Mouse (Mus musculus) skeletal muscle tissue, adult 2 months (tissue): ENCODE measurements at regions not wholly inside any gene's neighbourhood (a gene's known extent, or its start where the extent isn't known, plus 50 kb on each side); places are given as distances from the start of the nearest gene placed in this dataset.

ENCODE experiments used
- DNase-seq: peaks from one replicate; pipeline ENCODE4 v3.0.0-alpha.2; 2012; ENCODE audit warnings: low read depth, low spot score

- DNase-seq = no peak
Measured at GRCm38 (mm10) chr9:101402544-101403194, 151.1 kb upstream of the Ppp2r3a start.

GRCm38 (mm10) chr9:101401416-101401815 lies 149.8 kb upstream of the Ppp2r3a start:
- DNase-seq = no peak

- no peak for DNase-seq
Measured at GRCm38 (mm10) chr9:101398858-101399257, 147.3 kb upstream of the Ppp2r3a start.

- DNase-seq = no peak
Measured at GRCm38 (mm10) chr9:101369380-101369779, 117.8 kb upstream of the Ppp2r3a start.

GRCm38 (mm10) chr9:101356607-101357006 lies 105.0 kb upstream of the Ppp2r3a start:
- DNase-seq = no peak

- DNase-seq = no peak
Measured at GRCm38 (mm10) chr9:101348771-101349170, 97.2 kb upstream of the Ppp2r3a start.

GRCm38 (mm10) chr9:101342887-101343286 lies 91.3 kb upstream of the Ppp2r3a start:
- DNase-seq = no peak

- peak; percentile 40 for DNase-seq
Measured at GRCm38 (mm10) chr9:101340796-101341465, 89.3 kb upstream of the Ppp2r3a start.

GRCm38 (mm10) chr9:101329032-101329824 lies 77.6 kb upstream of the Ppp2r3a start:
- DNase-seq = peak; percentile 40

- no peak for DNase-seq
Measured at GRCm38 (mm10) chr9:101326961-101327360, 75.4 kb upstream of the Ppp2r3a start.

GRCm38 (mm10) chr9:101314036-101314435 lies 62.4 kb upstream of the Ppp2r3a start:
- DNase-seq = peak; percentile 51

- DNase-seq = no peak
Measured at GRCm38 (mm10) chr9:101306408-101306935, 54.9 kb upstream of the Ppp2r3a start.

GRCm38 (mm10) chr9:101305730-101306129 lies 54.1 kb upstream of the Ppp2r3a start:
- DNase-seq = no peak
